Mouse (Mus musculus) lung, postnatal 0 days (tissue): ENCODE data around the gene Chrd.

Source experiments
- CTCF ChIP-seq: IDR thresholded peaks from 2 replicates; pipeline ENCODE4 v1.5.1; 2016; ENCODE audit warnings: antibody characterized with exemption, mild to moderate bottlenecking
- EP300 ChIP-seq: IDR thresholded peaks from 2 replicates; pipeline ENCODE4 v1.6.1; 2016; ENCODE audit warnings: antibody characterized with exemption, mild to moderate bottlenecking, control low read depth

DNA sequence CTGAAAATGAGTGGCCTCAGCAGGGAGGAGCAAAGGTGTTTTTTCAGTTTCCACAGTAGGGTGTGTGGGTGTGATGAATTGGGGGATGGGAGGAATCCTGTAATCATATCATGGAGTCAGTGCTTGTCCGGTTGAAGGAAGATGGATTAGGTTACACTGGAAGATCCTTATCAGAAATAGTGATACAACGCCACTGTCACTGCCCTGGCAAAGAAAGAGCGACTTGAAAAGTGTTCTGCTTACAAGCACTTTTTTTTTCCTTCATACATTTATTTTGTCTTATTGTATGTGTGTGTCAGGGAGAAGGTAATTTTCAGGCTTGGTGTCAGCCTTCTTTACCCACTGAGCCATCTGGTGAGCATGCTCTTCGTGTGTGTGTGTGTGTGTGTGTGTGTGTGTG, 10.2 kb upstream of the Chrd start:
- no peak for TF ChIP-seq CTCF
- TF ChIP-seq EP300, result no peak
